Mouse (Mus musculus) lung, adult 2 months (tissue): ENCODE results near the gene Wsb1. TPM values are rescaled to one million over a fixed set of nuclear protein-coding genes. Genes with fewer than 3 reads are reported as not detected.
"Not testable (repeated sequence)": the region's sequence is repeated elsewhere in the genome, so short reads cannot be mapped to it uniquely, and the experiment has no call there.

Experiments used
- DNase-seq: peaks from one replicate; pipeline ENCODE4 v3.0.0; 2022
- H3K4me1 ChIP-seq: fragments of 200-500 bp; 2 replicates; pipeline ENCODE4 v1.6.1; 2011; ENCODE audit warnings: low read length; ENCODE audit not compliant: control insufficient read depth, insufficient read depth
- H3K4me3 ChIP-seq: fragments of 200-500 bp; replicated peaks from 2 replicates; pipeline ENCODE3; 2011; ENCODE audit warnings: low read depth, mild to moderate bottlenecking, control low read depth, low read length; ENCODE audit errors: extremely low read depth
- CTCF ChIP-seq: fragments of 200-500 bp; IDR thresholded peaks from 2 replicates; pipeline ENCODE4 v1.5.1; 2011; ENCODE audit warnings: mild to moderate bottlenecking, low read length, control low read depth; ENCODE audit not compliant: insufficient read depth
- POLR2A ChIP-seq: fragments of 200-500 bp; IDR thresholded peaks from 2 replicates; pipeline ENCODE4 v1.6.1; 2011; ENCODE audit warnings: low read depth, mild to moderate bottlenecking, control low read depth, low read length, borderline replicate concordance; ENCODE audit errors: extremely low read depth
- WGBS: fragments of 180-500 bp; shearing (Covaris S2); methylation state at CpG from one replicate; pipeline ENCODE4 v1.1.7; 2018; 5-methylcytosine and 5-hydroxymethylcytosine counted together
- polyA plus RNA-seq: library from polyadenylated mRNA; depleted of rRNA; stranded (reverse); fragments of >200 nt; gene quantifications from 2 replicates; pipeline ENCODE4 v1.2.3, GENCODE M21; 2012; rRNA removed

The Wsb1 gene
- polyA plus RNA-seq, result 74.0 and 101 TPM in 2 replicates

GRCm38 (mm10) chr11:79254391-79255098 is at the start of gene Wsb1:
Gene Wsb1 (minus strand): TSS chr11:79254671.
- peaks cover 9% of the 10 kb centered on the region for H3K4me1 ChIP-seq
- H3K4me3 ChIP-seq, result peak within 1 kb of the TSS; percentile 89
- no peak for TF ChIP-seq CTCF
- TF ChIP-seq POLR2A, result peak; percentile 98
- WGBS, result 2% methylated on average over 50 of the region's 50 CpGs
- DNase-seq, result peak; percentile 95

- H3K4me3 ChIP-seq, DNase-seq: not testable (repeated sequence)
- 85% methylated on average over 4 of the region's 4 CpGs for WGBS
- H3K4me1 ChIP-seq, result peaks cover 14% of the 10 kb centered on the region
These were observed 49.8 kb upstream of the Wsb1 start for GRCm38 (mm10) chr11:79304245-79304644.

- H3K4me1 ChIP-seq, result peaks cover 14% of the 10 kb centered on the region
- no peak for TF ChIP-seq CTCF
- no peak for TF ChIP-seq POLR2A
- WGBS, result 90% methylated on average over 6 of the region's 6 CpGs
These were observed 48.6 kb upstream of the Wsb1 start for GRCm38 (mm10) chr11:79303109-79303508.

GRCm38 (mm10) chr11:79299719-79300431 is 45.4 kb upstream of the Wsb1 start:
- H3K4me1 ChIP-seq, result no peaks in the 10 kb centered on the region
- TF ChIP-seq CTCF (peak; percentile 29; the same call in 1 of the 2 replicates), POLR2A (no peak)
- WGBS, result 73% methylated on average over 9 of the region's 9 CpGs
- DNase-seq, result no peak
- H3K4me3 ChIP-seq, result no peak overlapping the region

More at GRCm38 (mm10) chr11:79303109-79303508, 48.6 kb upstream of the Wsb1 start:
- H3K4me3 ChIP-seq, result no peak overlapping the region
- no peak for DNase-seq

GRCm38 (mm10) chr11:79296856-79297491 is 42.5 kb upstream of the Wsb1 start, which contains the start of gene Gm9964:
Gene Gm9964 (minus strand): TSS chr11:79296906.
- WGBS, result 48% methylated on average over 5 of the region's 5 CpGs
- Histone ChIP-seq H3K4me1 (no peaks in the 10 kb centered on the region), H3K4me3 (no peak within 1 kb of the TSS)
- DNase-seq, result no peak
- no peak for TF ChIP-seq POLR2A
- TF ChIP-seq CTCF, result no peak

GRCm38 (mm10) chr11:79296167-79296566 is 41.7 kb upstream of the Wsb1 start:
- peak; percentile 43; the same call in 1 of the 2 replicates for TF ChIP-seq CTCF
- TF ChIP-seq POLR2A, result no peak
- Histone ChIP-seq H3K4me3 (no peak overlapping the region), H3K4me1 (no peaks in the 10 kb centered on the region)
- peak; percentile 46 for DNase-seq
- WGBS, result 35% methylated on average over 1 of the region's 1 CpGs

- DNase-seq, result no peak
- Histone ChIP-seq H3K4me3 (no peak overlapping the region), H3K4me1 (no peaks in the 10 kb centered on the region)
- WGBS, result 68% methylated on average over 1 of the region's 1 CpGs
- TF ChIP-seq CTCF, result no peak
- TF ChIP-seq POLR2A, result no peak
These were observed 39.5 kb upstream of the Wsb1 start for GRCm38 (mm10) chr11:79293971-79294370.

- Histone ChIP-seq H3K4me3 (no peak overlapping the region), H3K4me1 (no peaks in the 10 kb centered on the region)
- DNase-seq, result no peak
- TF ChIP-seq POLR2A, result no peak
- no peak for TF ChIP-seq CTCF
- WGBS, result 78% methylated on average over 3 of the region's 3 CpGs
These were observed 38.6 kb upstream of the Wsb1 start for GRCm38 (mm10) chr11:79293025-79293424.

GRCm38 (mm10) chr11:79292130-79292529 is 37.7 kb upstream of the Wsb1 start:
- 90% methylated on average over 3 of the region's 3 CpGs for WGBS
- Histone ChIP-seq H3K4me1 (peaks cover 9% of the 10 kb centered on the region; the same call in 1 of the 2 replicates), H3K4me3 (no peak overlapping the region)
- no peak for DNase-seq
- TF ChIP-seq CTCF (no peak), POLR2A (no peak)
